Mouse (Mus musculus) heart, adult 2 months (tissue): Measurements from ENCODE around the gene Atp1a4. TPM values are rescaled to one million over a fixed set of nuclear protein-coding genes. Genes with fewer than 3 reads are reported as not detected.

Experiments used
- DNase-seq, 2 experiments: peaks; one replicate each; pipeline ENCODE4 v3.0.0; 2021
- H3K27ac ChIP-seq: fragments of 200-600 bp; 2 replicates; pipeline ENCODE4 v1.8.1; 2022
- H3K27me3 ChIP-seq: fragments of 200-500 bp; 2 replicates; pipeline ENCODE4 v1.6.1; 2012; ENCODE audit warnings: mild to moderate bottlenecking, low read length, inconsistent platforms, mixed read lengths; ENCODE audit not compliant: control insufficient read depth, insufficient read depth
- H3K36me3 ChIP-seq: fragments of 200-500 bp; 2 replicates; pipeline ENCODE4 v1.6.1; 2012; ENCODE audit warnings: low read length, inconsistent platforms; ENCODE audit not compliant: control insufficient read depth, insufficient read depth
- H3K4me1 ChIP-seq: fragments of 200-500 bp; 2 replicates; pipeline ENCODE4 v1.6.1; 2011; ENCODE audit warnings: low read length; ENCODE audit not compliant: control insufficient read depth, insufficient read depth
- H3K4me3 ChIP-seq: fragments of 200-600 bp; 2 replicates; pipeline ENCODE4 v1.8.1; 2022
- H3K79me2 ChIP-seq: fragments of 200-500 bp; replicated peaks from 2 replicates; pipeline ENCODE4 v1.6.1; 2012; ENCODE audit warnings: mild to moderate bottlenecking, inconsistent platforms, low read length, moderate library complexity, mixed read lengths; ENCODE audit not compliant: control insufficient read depth, insufficient read depth
- H3K9ac ChIP-seq: fragments of 200-500 bp; 2 replicates; pipeline ENCODE4 v1.6.1; 2012; ENCODE audit warnings: low read depth, mild to moderate bottlenecking, control low read depth, inconsistent platforms, low read length, mixed read lengths
- CTCF ChIP-seq: fragments of 200-600 bp; IDR thresholded peaks from 2 replicates; pipeline ENCODE4 v1.8.1; 2022; ENCODE audit warnings: antibody characterized with exemption, mild to moderate bottlenecking, moderate library complexity
- EP300 ChIP-seq: fragments of 200-500 bp; IDR thresholded peaks from 2 replicates; pipeline ENCODE4 v1.6.1; 2011; ENCODE audit warnings: low read depth, low read length, control low read depth; ENCODE audit not compliant: insufficient read depth
- POLR2A ChIP-seq: fragments of 200-500 bp; IDR thresholded peaks from 2 replicates; pipeline ENCODE4 v1.6.1; 2011; ENCODE audit warnings: mild to moderate bottlenecking, low read depth, low read length, control low read depth; ENCODE audit not compliant: insufficient read depth
- WGBS: fragments of 180-500 bp; shearing (Covaris S2); methylation state at CpG from one replicate; pipeline ENCODE4 v1.1.7; 2018; 5-methylcytosine and 5-hydroxymethylcytosine counted together
- intact Hi-C: fragments of 180-260 bp; cut with DNase I; formaldehyde crosslinking; loops from one replicate; pipeline ENCODE4 v1.15.1; 2025
- polyA plus RNA-seq: library from polyadenylated mRNA; depleted of rRNA; stranded (reverse); fragments of >200 nt; gene quantifications from 2 replicates; pipeline ENCODE4 v1.2.3, GENCODE M21; 2012; rRNA removed
- total RNA-seq, 2 experiments: library from RNA; stranded (reverse); gene quantifications; 2 replicates each; pipeline ENCODE4 v1.2.3; 2021

Gene Atp1a4
- total and polyA plus RNA-seq, 3 experiments = 0.10 TPM; not detected in 2

DNA sequence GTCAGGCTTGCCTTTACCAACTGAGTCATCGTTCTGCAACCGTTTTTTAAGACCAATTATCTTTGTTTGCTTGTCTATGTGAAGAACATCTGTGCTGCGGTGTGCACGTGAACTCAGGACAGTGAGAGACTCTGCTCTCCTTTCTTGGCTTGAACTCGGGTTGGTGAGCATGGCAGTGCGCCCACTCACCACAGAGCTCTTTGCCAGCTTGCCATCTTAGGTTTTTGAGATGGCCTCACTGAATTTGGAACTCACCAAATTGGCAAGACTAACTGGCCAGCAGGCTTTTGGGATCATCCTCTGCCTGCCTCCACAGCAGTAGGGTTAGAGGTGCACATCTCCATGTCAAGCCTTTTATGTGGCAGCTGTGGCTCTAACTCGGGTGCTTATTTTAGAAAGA is 80.4 kb downstream of the Atp1a4 start:
- Histone ChIP-seq H3K9ac (no peak overlapping the region), H3K4me1 (peaks cover 2% of the 10 kb centered on the region), H3K27me3 (no peaks in the 10 kb centered on the region), H3K27ac (no peak overlapping the region), H3K36me3 (peaks cover 44% of the 10 kb centered on the region), H3K79me2 (no peaks in the 10 kb centered on the region; the same call in 1 of the 2 replicates), H3K4me3 (no peak overlapping the region)
- intact Hi-C loops = no loop called here
- no peak for DNase-seq
- TF ChIP-seq POLR2A (no peak), CTCF (no peak), EP300 (no peak)
- 67% methylated on average over 7 of the region's 7 CpGs for WGBS

Other genes starting within 250 kb of the Atp1a4 start
- gene Vangl2, start 230.0 kb downstream of the Atp1a4 start, total RNA-seq = 1 to 10 TPM; 1.3 TPM
- 1.3 and 1.9 TPM in 2 replicates for gene Vangl2, start 230.0 kb downstream of the Atp1a4 start, polyA plus RNA-seq
- gene Nhlh1, start 200.8 kb downstream of the Atp1a4 start, total RNA-seq = not detected
- not detected in 2 replicates for gene Nhlh1, start 200.8 kb downstream of the Atp1a4 start, polyA plus RNA-seq
- 100 to 1,000 TPM in 1 of 2 experiments, 10 to 100 TPM in 1; 98.5 to 111 TPM for gene Copa, start 175.9 kb downstream of the Atp1a4 start, total RNA-seq
- 42.3 and 59.2 TPM in 2 replicates for gene Copa, start 175.9 kb downstream of the Atp1a4 start, polyA plus RNA-seq
- gene Ncstn, start 175.6 kb downstream of the Atp1a4 start, total RNA-seq = 10 to 100 TPM; 41.5 to 43.2 TPM
- 63.3 and 78.3 TPM in 2 replicates for gene Ncstn, start 175.6 kb downstream of the Atp1a4 start, polyA plus RNA-seq
- gene Pex19, start 131.7 kb downstream of the Atp1a4 start, total RNA-seq = 100 to 1,000 TPM; 107 to 125 TPM
- 113 and 175 TPM in 2 replicates for gene Pex19, start 131.7 kb downstream of the Atp1a4 start, polyA plus RNA-seq
- gene Dcaf8, start 110.3 kb downstream of the Atp1a4 start, total RNA-seq = 100 to 1,000 TPM; 100 to 116 TPM
- gene Dcaf8, start 110.3 kb downstream of the Atp1a4 start, polyA plus RNA-seq = 62.7 and 93.8 TPM in 2 replicates
- gene Pea15a, start 51.6 kb downstream of the Atp1a4 start, total RNA-seq = 10 to 100 TPM; 52.2 to 69.8 TPM
- gene Pea15a, start 51.6 kb downstream of the Atp1a4 start, polyA plus RNA-seq = 56.8 and 101 TPM in 2 replicates
- 1 to 10 TPM; 3.3 to 5.6 TPM for gene Casq1, start 38.5 kb downstream of the Atp1a4 start, total RNA-seq
- gene Casq1, start 38.5 kb downstream of the Atp1a4 start, polyA plus RNA-seq = 51.7 and 53.8 TPM in 2 replicates
- gene Igsf8, start 3.2 kb upstream of the Atp1a4 start, total RNA-seq = 10 to 100 TPM; 10.9 to 13.5 TPM
- gene Igsf8, start 3.2 kb upstream of the Atp1a4 start, polyA plus RNA-seq = 25.9 and 39.9 TPM in 2 replicates
- gene Atp1a2, start 39.6 kb upstream of the Atp1a4 start, total RNA-seq = 100 to 1,000 TPM; 462 to 588 TPM
- 319 and 349 TPM in 2 replicates for gene Atp1a2, start 39.6 kb upstream of the Atp1a4 start, polyA plus RNA-seq
- gene Kcnj9, start 70.9 kb upstream of the Atp1a4 start, total RNA-seq = not detected
- 0.04 and 0.06 TPM in 2 replicates for gene Kcnj9, start 70.9 kb upstream of the Atp1a4 start, polyA plus RNA-seq
- gene Kcnj10, start 82.8 kb upstream of the Atp1a4 start, total RNA-seq = under 1 TPM; 0.07 to 0.08 TPM
- 0.26 and 0.27 TPM in 2 replicates for gene Kcnj10, start 82.8 kb upstream of the Atp1a4 start, polyA plus RNA-seq
- gene Pigm, start 118.1 kb upstream of the Atp1a4 start, total RNA-seq = 1 to 10 TPM; 3.8 to 4.2 TPM
- 3.3 and 3.7 TPM in 2 replicates for gene Pigm, start 118.1 kb upstream of the Atp1a4 start, polyA plus RNA-seq
- gene Slamf9, start 216.9 kb upstream of the Atp1a4 start, total RNA-seq = 1 to 10 TPM; 1.2 to 2.3 TPM
- 6.8 and 7.0 TPM in 2 replicates for gene Slamf9, start 216.9 kb upstream of the Atp1a4 start, polyA plus RNA-seq
- under 1 TPM; 0.36 to 0.47 TPM for gene Igsf9, start 223.4 kb upstream of the Atp1a4 start, total RNA-seq
- gene Igsf9, start 223.4 kb upstream of the Atp1a4 start, polyA plus RNA-seq = 2.1 and 3.8 TPM in 2 replicates
- 10 to 100 TPM; 65.5 to 77.8 TPM for gene Tagln2, start 241.6 kb upstream of the Atp1a4 start, total RNA-seq
- 131 and 152 TPM in 2 replicates for gene Tagln2, start 241.6 kb upstream of the Atp1a4 start, polyA plus RNA-seq